Mouse (Mus musculus) layer of hippocampus, postnatal 10 days (tissue): Measurements from ENCODE around the gene Daam1. TPM values are rescaled to one million over a fixed set of nuclear protein-coding genes. Genes with fewer than 3 reads are reported as not detected.
"Not testable (repeated sequence)": the region's sequence is repeated elsewhere in the genome, so short reads cannot be mapped to it uniquely, and the experiment has no call there.

ENCODE experiments used
- DNase-seq, 2 experiments: peaks; one replicate each; pipeline ENCODE4 v3.0.0; 2021; ENCODE audit warnings: low spot score in 2 of 2
- total RNA-seq, 2 experiments: library from RNA; stranded (reverse); gene quantifications; 2 replicates each; pipeline ENCODE4 v1.2.3; 2021

The Daam1 gene
- total RNA-seq, 2 experiments from 2014 or later, result 89.9 to 96.7 TPM

- DNase-seq, result peak; percentile 69
These were observed 1.3 kb downstream of the Daam1 start for GRCm38 (mm10) chr12:71832225-71832624.

GRCm38 (mm10) chr12:71834041-71834440 is 3.2 kb downstream of the Daam1 start:
- no peak for DNase-seq

GRCm38 (mm10) chr12:71835966-71836668 is 5.2 kb downstream of the Daam1 start:
- DNase-seq, result no peak

- no peak for DNase-seq
These were observed 5.9 kb downstream of the Daam1 start for GRCm38 (mm10) chr12:71836776-71837175.

DNA sequence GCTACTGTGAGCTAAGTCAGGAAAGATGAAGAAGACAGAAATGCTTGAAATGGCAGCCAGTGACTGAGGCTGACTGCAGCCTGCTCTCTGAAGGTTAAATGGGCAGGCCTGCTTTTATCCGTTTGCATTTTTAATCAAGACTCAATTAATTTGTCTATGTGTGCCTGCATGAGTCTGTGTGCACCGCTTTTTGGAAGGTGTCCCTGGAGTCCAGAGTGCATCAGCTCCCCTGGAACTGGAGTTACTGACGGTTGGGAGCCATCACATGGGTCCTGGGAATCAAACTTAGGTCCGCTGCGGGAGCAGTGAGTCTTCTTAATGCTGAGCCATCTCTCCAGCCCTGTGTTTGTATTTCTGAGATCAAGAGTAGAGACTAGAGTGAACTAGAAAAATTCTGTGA is 6.7 kb downstream of the Daam1 start:
- no peak for DNase-seq

- no peak for DNase-seq
These were observed 7.4 kb downstream of the Daam1 start for GRCm38 (mm10) chr12:71838230-71838629.

DNA sequence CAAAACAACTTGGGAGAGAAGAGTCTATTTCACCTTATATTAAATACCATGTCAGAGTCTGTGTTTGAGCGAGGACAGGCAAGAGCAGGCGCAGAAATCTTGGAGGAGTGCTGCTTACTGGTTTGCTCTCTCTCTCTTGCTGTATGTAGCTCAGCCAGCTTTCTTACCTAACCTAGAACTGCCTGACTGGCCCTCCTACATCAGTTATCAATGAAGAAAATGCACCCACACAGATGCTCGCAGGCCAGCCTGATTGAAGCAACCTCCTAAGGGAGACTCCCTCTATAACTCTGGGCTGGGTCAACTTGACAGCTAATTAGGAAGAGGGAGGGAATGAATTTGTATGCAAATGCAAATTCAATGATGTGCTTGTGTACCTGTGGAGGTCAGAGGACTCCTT is 8.8 kb downstream of the Daam1 start:
- no peak for DNase-seq

DNA sequence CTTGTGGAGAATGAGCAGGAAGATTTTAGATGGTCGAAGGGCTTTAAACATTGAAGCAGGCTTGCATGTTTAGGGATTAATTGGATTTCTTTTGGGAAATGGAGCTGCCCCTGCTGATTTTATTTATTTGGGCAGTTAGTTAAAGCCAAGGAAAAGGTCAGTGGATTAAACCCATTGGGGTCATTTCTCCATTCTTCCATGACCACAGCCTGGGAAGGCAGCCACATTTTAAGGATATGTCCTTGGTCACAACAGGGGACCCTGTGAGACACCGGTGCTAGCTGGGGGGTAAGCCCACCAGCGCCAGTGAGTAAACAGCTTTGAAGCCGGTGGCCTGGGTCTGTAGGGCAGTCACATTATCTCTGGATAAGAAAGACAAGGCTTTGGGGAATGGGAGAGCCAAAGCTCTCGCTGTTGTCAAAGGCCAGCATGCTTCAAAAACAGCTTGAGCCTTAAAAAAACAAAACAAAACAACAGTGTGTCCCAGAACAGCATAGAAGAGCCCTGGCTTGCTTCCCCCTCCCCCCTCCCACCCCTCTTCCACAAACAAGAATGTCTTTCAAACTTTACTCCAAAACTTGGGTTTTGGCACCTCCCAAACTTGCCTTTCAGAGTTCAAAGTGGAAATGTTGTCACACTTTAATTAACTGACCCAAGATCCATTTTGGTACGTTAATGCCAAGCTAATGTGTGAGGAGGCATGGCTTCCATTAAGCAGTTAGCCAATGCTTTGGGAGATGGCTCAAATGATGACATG is 9.7 kb downstream of the Daam1 start:
- no peak for DNase-seq

GRCm38 (mm10) chr12:71842006-71842405 is 11.1 kb downstream of the Daam1 start:
- no peak for DNase-seq

- no peak for DNase-seq
These were observed 11.7 kb downstream of the Daam1 start for GRCm38 (mm10) chr12:71842588-71842987.

GRCm38 (mm10) chr12:71845486-71845885 is 14.6 kb downstream of the Daam1 start:
- DNase-seq, result no peak

DNA sequence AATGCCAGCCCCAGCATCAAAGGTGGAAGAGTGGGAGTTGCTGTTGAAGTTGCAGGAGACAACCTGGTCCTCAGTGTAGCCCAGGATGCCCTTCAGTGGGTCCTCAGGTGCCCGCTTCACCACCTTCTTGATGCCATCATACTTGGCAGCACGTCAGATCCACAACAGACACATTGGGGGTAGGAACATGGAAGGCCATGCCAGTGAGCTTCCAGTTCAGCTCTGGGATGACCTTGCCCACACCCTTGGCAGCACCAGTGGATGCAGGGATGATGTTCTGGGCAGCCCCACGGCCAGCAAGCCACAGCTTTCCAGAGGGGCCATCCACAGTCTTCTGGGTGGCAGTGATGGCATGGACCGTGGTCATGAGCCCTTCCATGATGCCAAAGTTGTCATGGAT is 15.5 kb downstream of the Daam1 start:
- not testable (repeated sequence) for DNase-seq

GRCm38 (mm10) chr12:71847024-71847423 is 16.1 kb downstream of the Daam1 start:
- not testable (repeated sequence) for DNase-seq

- no peak for DNase-seq
These were observed 16.7 kb downstream of the Daam1 start for GRCm38 (mm10) chr12:71847617-71848016.

GRCm38 (mm10) chr12:71848037-71848776 is 17.3 kb downstream of the Daam1 start:
- DNase-seq, result no peak

DNA sequence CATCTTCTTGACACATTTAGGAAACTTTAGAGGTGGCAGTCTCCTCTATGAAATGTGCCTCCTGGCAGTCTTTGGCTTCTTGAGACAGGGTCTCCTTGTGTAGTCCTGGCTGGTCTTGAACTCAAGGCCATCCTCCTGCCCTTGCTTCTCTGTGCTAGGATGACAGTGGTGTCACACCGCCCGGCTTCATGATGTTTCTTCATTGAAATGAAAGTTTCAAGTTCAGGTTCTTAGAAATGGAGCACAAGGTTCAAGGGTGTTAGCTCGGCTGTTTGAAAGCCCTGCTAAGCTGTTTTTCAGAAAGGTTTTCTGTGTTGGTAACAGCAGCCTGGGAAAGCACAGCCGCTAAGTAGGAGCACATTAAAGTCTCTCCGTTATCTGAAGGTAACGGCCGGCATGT is 18.2 kb downstream of the Daam1 start:
- no peak for DNase-seq

DNA sequence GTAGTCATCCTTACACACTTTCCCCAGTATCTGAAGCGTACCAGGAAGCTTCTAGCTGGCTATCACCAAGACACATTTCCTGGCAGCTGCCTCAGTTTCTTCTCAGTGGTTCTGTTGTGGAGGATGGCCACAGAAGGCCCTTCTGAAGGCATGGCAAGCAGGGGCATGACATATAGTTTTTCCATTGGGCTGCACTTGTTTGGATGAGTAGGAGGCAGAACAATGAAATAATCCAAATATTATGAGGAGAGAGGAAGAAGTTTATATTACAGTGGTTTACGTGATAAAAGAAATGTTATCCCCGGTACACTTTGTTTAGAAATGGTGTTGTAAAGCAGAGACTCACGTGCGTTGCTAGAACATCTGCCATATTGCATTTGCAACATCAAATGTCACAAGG is 19.3 kb downstream of the Daam1 start:
- no peak for DNase-seq

GRCm38 (mm10) chr12:71852678-71853077 is 21.8 kb downstream of the Daam1 start:
- DNase-seq, result no peak

- no peak for DNase-seq
These were observed 22.8 kb downstream of the Daam1 start for GRCm38 (mm10) chr12:71853694-71854093.

DNA sequence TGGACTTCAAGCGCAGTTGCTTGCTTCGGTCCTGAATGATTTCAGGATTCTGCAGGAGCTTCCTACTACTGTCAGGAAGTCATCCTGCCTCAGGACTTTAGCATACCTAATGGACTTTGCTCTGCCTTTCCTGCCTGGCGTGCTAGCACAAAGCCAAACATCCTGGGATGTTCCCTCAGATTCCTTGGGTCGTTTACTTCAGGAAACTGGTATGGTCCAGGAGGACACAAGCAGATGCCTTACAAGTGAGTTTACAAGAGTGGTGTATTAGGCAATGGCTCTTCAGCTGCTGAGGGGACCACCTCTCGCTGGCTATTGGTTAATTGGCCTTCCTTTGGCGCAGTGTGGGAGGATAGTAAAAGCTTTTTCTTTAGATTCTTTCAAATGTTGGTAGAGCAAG is 23.3 kb downstream of the Daam1 start:
- no peak for DNase-seq

- peak; percentile 38 to 53 for DNase-seq
These were observed 25.0 kb downstream of the Daam1 start for GRCm38 (mm10) chr12:71855730-71856479.

DNA sequence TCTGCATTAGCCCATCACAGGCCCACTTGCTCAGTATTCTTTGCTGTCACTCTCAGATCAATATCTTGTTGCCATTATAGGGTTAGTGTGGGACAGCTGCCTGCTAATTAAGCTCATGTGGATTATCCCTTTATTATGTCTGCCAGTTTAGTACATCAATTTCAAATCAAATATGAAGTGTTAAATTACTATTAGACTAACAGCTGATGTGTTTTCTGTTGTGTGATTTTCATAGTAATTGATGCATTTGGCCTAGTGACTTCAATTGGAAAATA is 25.5 kb downstream of the Daam1 start:
- DNase-seq, result no peak
